Mouse (Mus musculus): ENCODE data around the gene Tapbp.
A peak's percentile ranks its signal among the peaks of the same experiment; 100 is the strongest.
"Not testable (repeated sequence)": the region's sequence is repeated elsewhere in the genome, so short reads cannot be mapped to it uniquely, and the experiment has no call there.

The Tapbp gene

DNA sequence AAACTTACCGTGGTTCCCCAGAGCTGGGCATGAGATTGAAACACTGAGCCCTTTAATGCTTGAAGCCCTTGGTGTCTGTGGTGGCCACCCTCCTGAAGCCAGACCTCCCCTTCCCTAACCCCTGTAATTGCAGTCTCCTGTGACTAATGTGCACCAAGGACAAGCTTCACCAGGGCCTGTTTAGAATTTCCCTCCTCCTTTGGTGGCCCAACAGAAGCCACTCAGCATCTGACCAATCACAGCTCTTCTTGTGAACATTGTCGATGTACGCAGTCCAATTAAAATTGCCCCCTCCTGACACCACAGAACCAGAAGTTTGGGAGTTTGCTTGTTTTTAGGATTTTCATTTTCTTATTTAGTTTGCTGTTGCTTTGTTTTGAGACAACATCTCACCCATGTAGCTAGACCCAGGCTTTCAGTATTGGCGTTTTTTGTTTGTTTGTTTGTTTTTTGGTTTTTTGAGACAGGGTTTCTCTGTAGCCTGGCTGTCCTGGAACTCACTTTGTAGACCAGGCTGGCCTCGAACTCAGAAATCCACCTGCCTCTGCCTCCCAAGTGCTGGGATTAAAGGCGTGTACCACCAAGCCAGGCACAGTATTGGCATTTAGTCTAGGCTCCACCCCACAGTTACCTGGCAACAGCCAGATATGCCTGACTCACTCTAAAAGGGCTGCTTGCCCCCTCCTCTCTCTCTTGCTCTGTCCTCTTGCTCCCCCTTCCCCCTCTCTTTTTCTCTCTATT is 11.6 kb upstream of the Tapbp start:
- peak in 1 of 2 experiments; percentile 63 for DNase-seq (ENCODE audit: inconsistent age in 2 of 2, low spot score in 1 of 2)

DNA sequence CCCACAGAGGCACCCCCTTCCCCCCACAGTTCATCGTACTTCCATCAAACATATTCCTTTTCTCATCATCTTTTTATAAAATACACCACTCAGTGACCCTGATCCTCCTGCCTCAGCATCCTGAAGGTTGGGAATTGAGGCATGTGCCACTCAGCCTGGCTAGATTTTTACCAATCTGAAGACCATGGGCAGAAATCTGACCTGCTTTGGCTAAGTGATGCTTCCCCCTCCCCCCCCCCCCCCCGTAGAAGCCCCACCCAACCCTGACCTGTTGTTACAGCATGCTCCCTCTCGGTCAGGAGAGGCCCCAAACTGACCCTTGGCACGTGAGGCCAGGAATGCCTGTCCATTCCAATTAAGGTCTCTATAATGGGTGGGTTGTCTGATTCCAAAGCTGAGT is 10.9 kb upstream of the Tapbp start, which contains the start of gene Platr17:
TSS of gene Platr17 (plus strand) at position 301 of the 400 bp plus-strand sequence.
- not testable (repeated sequence) for DNase-seq (ENCODE audit: inconsistent age in 2 of 2, low spot score in 1 of 2)

GRCm38 (mm10) chr17:33908331-33909076 is 7.2 kb upstream of the Tapbp start:
- DNase-seq (ENCODE audit: inconsistent age in 2 of 2, low spot score in 1 of 2): peak; percentile 68 to 86

GRCm38 (mm10) chr17:33909077-33909868 is 6.4 kb upstream of the Tapbp start, which contains the start of gene Daxx:
TSS of gene Daxx (plus strand) at chr17:33909414.
- peak; percentile 99 for DNase-seq (ENCODE audit: inconsistent age in 2 of 2, low spot score in 1 of 2)

GRCm38 (mm10) chr17:33909869-33910250 is 5.8 kb upstream of the Tapbp start:
- DNase-seq (ENCODE audit: inconsistent age in 2 of 2, low spot score in 1 of 2): peak; percentile 77 to 91

- DNase-seq (ENCODE audit: inconsistent age in 2 of 2, low spot score in 1 of 2): no peak
Observed at GRCm38 (mm10) chr17:33910346-33911051, 5.2 kb upstream of the Tapbp start.

- DNase-seq (ENCODE audit: inconsistent age in 2 of 2, low spot score in 1 of 2): no peak
Observed at GRCm38 (mm10) chr17:33911052-33911812, 4.5 kb upstream of the Tapbp start.

DNA sequence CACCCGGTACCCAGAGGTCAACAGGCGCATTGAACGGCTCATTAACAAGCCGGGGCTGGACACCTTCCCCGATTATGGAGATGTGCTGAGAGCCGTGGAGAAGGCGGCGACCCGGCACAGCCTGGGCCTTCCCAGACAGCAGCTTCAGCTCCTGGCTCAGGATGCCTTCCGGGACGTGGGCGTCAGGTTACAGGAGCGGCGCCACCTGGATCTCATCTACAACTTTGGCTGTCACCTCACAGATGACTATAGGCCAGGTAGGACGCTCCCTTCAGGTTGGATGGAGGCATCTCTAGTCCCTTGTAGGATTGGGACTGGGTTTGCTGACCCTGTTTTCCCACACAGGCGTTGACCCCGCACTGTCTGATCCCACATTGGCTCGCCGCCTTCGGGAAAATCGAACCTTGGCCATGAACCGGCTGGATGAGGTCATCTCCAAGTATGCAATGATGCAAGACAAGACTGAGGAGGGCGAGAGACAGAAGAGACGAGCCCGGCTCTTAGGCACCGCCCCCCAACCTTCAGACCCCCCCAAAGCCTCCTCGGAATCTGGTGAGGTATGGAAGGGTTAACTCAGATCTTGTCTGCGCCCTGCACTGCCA is 3.8 kb upstream of the Tapbp start:
- peak in 1 of 2 experiments; percentile 58 for DNase-seq (ENCODE audit: inconsistent age in 2 of 2, low spot score in 1 of 2)

- peak in 1 of 2 experiments; percentile 34 for DNase-seq (ENCODE audit: inconsistent age in 2 of 2, low spot score in 1 of 2)
Observed at GRCm38 (mm10) chr17:33913264-33913663, 2.4 kb upstream of the Tapbp start.

DNA sequence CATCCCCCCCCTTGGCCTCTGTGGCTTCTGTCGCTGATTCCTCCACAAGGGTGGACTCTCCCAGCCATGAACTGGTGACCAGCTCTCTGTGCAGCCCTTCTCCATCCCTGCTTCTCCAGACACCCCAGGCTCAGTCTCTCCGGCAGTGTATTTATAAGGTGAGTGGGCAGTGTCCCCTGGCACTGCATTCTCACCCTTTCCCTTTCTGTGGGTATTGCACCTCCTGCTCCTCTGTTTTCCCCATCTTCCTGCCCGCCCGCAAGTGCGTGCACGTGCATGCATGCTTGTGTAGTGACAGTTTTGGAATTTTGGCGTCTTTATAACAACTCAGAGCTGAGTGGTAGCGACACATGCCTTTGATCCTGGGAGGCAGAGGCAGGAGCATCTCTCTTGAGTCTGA is 1.8 kb upstream of the Tapbp start:
- DNase-seq (ENCODE audit: inconsistent age in 2 of 2, low spot score in 1 of 2): peak in 1 of 2 experiments; percentile 39

DNA sequence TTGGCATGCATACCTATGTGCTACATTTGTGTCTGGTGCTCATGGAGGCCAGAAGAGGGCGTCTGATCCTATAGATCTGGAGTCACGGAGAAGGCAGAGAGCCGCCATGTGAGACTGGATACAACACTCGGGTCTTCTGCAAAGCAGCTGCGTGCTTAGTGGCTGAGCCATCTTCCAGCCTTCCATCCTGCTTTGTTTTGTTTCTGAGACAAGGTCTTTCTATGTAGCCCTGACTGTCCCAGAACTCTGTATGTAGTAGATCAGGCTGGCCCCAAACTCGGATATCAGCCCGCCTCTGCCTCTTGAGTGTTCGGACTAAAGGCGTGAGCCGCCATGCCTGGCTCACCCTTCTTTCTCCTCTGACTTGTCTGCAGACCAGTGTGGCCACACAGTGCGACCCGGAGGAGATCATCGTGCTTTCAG is 719 bp upstream of the Tapbp start:
- DNase-seq (ENCODE audit: inconsistent age in 2 of 2, low spot score in 1 of 2): peak in 1 of 2 experiments; percentile 54

GRCm38 (mm10) chr17:33916294-33916693 is 595 bp downstream of the Tapbp start:
- peak in 1 of 2 experiments; percentile 85 for DNase-seq (ENCODE audit: inconsistent age in 2 of 2, low spot score in 1 of 2)

DNA sequence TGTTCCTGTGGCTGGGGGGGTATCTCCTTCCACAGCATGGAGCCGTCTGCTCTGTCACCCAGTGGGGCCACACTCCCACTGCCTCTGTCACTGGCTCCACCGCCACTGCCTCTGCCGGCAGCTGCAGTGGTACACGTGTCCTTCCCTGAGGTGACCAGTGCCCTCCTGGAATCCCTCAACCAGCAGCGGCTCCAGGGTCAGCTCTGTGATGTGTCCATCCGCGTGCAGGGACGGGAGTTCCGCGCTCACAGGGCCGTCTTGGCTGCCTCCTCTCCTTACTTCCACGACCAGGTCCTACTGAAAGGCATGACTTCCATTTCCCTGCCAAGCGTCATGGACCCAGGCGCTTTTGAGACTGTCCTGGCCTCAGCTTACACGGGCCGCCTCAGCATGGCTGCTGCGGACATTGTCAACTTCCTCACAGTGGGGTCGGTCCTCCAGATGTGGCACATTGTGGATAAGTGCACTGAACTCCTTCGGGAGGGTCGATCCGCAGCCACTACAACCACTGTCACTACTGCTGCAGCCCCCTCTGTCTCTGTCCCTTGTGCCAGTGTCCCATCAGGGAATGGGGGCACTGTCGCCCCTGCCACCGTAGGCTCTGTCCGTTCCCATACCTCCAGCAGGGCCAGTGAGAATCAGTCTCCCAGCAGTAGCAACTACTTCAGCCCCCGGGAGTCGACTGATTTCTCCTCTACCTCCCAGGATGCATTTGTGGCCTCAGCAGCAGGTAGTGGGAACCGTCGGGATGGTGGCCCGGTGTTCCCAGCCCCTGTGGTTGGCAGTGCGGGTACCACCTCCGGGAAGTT is 1.4 kb downstream of the Tapbp start:
- DNase-seq (ENCODE audit: inconsistent age in 2 of 2, low spot score in 1 of 2): peak; percentile 59 to 67

DNA sequence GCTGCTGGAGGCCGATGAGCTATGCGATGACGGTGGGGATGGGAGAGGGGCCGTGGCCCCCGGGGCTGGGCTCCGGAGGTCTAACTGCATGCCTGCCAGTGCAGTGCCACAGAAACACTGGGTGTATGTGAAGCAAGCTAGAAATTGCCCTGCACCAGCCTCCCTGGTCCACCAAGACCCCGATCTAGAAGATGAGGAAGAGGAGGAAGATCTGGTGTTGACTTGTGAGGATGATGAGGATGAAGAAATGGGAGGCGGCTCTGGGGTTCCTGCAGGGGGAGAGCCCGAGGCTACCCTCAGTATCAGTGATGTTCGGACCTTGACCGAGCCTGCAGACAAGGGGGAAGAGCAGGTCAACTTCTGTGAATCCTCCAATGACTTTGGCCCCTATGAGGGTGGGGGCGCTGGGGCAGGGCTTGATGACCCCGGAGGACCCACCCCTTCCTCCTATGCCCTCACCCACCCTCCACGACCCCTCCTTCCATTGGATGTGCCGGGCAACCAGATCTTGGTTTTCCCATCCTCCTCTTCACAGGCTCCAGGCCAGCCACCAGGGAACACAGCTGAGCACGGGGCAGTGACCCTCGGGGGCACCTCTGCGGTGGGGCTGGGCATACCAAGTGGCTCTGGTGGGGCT is 2.1 kb downstream of the Tapbp start:
- peak; percentile 53 to 60 for DNase-seq (ENCODE audit: inconsistent age in 2 of 2, low spot score in 1 of 2)

DNA sequence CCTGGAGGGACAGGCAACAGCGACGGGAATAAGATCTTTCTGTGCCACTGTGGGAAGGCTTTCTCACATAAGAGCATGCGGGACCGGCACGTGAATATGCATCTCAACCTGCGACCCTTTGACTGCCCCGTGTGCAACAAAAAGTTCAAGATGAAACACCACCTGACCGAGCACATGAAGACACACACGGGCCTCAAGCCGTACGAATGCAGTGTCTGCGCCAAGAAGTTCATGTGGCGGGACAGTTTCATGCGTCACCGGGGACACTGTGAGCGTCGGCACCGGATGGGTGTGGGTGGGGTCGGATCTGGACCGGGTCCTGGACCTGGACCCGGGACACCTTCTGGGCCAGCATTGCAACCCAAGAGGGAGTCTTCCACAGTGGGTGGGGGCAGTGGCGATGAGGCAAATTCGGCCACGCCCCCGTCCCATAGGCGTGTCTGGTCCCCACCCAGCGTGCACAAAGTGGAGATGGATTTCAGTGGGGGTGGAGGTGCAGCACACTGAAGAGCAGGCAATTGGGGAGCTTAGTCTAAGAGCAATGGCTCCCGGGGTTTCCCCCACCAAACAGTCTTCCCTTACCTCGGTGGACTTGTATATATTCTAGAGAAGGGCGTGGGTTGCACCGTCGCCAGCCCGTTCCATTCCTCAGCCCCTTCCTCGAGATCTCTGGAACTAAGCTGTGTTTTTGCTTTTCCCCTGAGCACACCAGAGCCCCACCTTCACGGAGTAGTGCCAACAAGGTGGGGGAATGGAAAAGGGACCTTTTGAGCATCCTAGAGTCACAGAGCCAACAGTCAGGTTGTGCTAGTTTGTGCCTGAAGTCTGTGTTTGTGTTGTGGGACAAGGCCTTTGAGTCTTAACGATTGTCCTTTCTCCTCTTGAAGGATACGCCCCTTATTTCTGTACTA is 2.8 kb downstream of the Tapbp start:
- peak; percentile 58 to 68 for DNase-seq (ENCODE audit: inconsistent age in 2 of 2, low spot score in 1 of 2)

DNA sequence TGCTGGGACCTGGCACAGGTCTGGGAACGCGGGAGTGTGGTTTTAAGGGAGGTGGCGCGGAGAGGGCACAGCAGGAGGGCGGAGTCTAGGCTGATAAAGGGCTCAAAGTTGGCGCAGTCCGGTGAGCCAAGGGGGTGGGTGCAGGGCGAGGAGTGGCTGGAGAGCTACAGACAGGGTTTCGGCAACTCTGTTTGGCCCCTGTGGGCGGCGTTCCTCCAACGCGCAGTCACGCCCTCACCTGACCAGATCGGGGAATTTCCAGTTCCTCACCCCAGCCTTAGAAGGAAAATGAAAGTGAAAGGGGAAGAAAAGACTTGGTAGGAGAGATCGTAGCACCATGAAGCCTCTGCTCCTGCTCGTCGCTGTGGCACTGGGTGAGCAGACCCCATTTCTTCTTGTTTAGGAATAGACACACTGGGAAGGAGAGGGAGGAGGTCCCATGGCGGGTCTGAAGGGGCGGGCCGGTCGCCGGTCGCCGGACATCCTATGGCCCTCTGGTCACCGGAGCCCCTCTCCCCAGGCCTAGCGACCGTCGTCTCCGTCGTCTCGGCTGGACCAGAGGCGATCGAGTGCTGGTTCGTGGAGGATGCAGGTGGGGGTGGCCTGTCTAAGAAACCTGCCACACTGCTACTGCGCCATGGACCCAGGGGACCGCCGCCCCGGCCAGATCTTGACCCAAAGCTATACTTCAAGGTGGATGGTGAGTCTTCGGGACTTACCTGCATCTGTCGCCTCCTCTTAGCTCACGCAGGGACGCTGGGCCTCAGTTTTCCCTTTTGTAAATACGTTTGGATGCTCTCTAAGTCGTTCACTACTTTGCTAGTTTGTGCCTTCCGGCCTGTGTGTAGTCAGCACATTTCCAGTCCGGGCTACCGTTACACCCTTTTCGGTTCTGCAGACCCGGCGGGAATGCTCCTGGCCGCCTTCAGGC is 3.9 kb downstream of the Tapbp start:
- DNase-seq (ENCODE audit: inconsistent age in 2 of 2, low spot score in 1 of 2): peak; percentile 93 to 96

Data from adrenal gland, adult (tissue).